ENCODE assay signal across 32 mouse cellular contexts in genomic region chr8:78171351-78171750, GRCm38 (mm10). TPM values are rescaled to one million over a fixed set of nuclear protein-coding genes. Genes with fewer than 3 reads are reported as not detected.
A peak's percentile ranks its signal among the peaks of the same experiment; 100 is the strongest.
DNase-seq lines count a peak whose midpoint lies in the region; ATAC-seq and TF ChIP-seq lines count a peak whose summit lies in the region.
"Had no signal": no experiment of that assay in that cellular context is flagged by ENCODE, and none has a peak within 500 bp of the region (broad histone marks: within the 10 kb centered on the region; RNA-seq: fewer than 3 reads in every experiment).

No protein-coding gene starts in this region.

- H3K4me2 ChIP-seq in kidney, postnatal 0 days (ENCODE audit: low read length) = no peak overlapping the region
- H3K4me2 ChIP-seq: embryonic facial prominence, embryonic 13.5 days; forebrain, embryonic 12.5 days; forebrain, embryonic 15.5 days; heart, embryonic 13.5 days; hindbrain, embryonic 12.5 days; hindbrain, embryonic 15.5 days had no signal

- no peak overlapping the region for H3K4me3 ChIP-seq in kidney, postnatal 0 days (replicated peaks; ENCODE audit: low read depth, low read length)
- H3K4me3 ChIP-seq in E14TG2a.4 (replicated peaks; ENCODE audit: low read length) = no peak overlapping the region
- no peak overlapping the region for H3K4me3 ChIP-seq in MEL (ENCODE audit: control insufficient read depth in 1 of 2, insufficient read depth in 1 of 2, low read depth in 2 of 2, low read length in 2 of 2)
- H3K4me3 ChIP-seq: embryonic facial prominence, embryonic 10.5 days; embryonic facial prominence, embryonic 13.5 days; erythroblast, embryonic 14.5 days; forebrain, embryonic 12.5 days; forebrain, embryonic 15.5 days; gastrocnemius, adult 2 months; heart, adult 2 months; heart, embryonic 10.5 days; heart, embryonic 13.5 days; hindbrain, embryonic 12.5 days; hindbrain, embryonic 15.5 days had no signal

- H3K27me3 ChIP-seq in kidney, postnatal 0 days (ENCODE audit: insufficient read depth, low read length) = no peaks in the 10 kb centered on the region
- H3K27me3 ChIP-seq in E14TG2a.4 (ENCODE audit: insufficient read depth, low read length) (peaks cover 5% of the 10 kb centered on the region; the same call in 1 of the 2 replicates), MEL (ENCODE audit: control insufficient read depth in 1 of 2, insufficient read depth in 2 of 2, low read length in 2 of 2) (no peaks in the 10 kb centered on the region)
- H3K27me3 ChIP-seq: CH12.LX; embryonic facial prominence, embryonic 13.5 days; forebrain, embryonic 12.5 days; forebrain, embryonic 15.5 days; heart, embryonic 13.5 days; hindbrain, embryonic 12.5 days; hindbrain, embryonic 15.5 days had no signal

- H3K9me3 ChIP-seq in kidney, postnatal 0 days (replicated peaks; ENCODE audit: low read length) = no peaks in the 10 kb centered on the region
- peaks cover 3% of the 10 kb centered on the region for H3K9me3 ChIP-seq in E14TG2a.4 (ENCODE audit: low read length)
- no peaks in the 10 kb centered on the region for H3K9me3 ChIP-seq in MEL (replicated peaks; ENCODE audit: insufficient read depth, low read length)
- H3K9me3 ChIP-seq: embryonic facial prominence, embryonic 13.5 days; forebrain, embryonic 12.5 days; forebrain, embryonic 15.5 days; hindbrain, embryonic 15.5 days had no signal

- DNase-seq in kidney, postnatal 0 days (ENCODE audit: low spot score) = no peak
- DNase-seq in kidney, postnatal 14 days = no peak
- peak; percentile 3 for DNase-seq in MEL (ENCODE audit: low read depth, low spot score)
- peak; percentile 52 for DNase-seq in ZHBTc4 (ENCODE audit: low read depth, low spot score)
- no peak for DNase-seq in cerebellum, adult 8-10 months
- DNase-seq: adrenal gland, postnatal 10 days; adrenal gland, postnatal 36 days; B cell, adult 2 months; cerebellum, adult 18-20 months; cerebellum, adult 9-11 months; cerebellum, postnatal 25 days; embryo, embryonic 11 days; gastrocnemius, adult 2 months; gastrocnemius, postnatal 25 days; heart, adult 2 months had no signal

- whole genome bisulfite sequencing in kidney, postnatal 0 days = 95% methylated on average over 1 of the region's 1 CpGs

- H3K27ac ChIP-seq in kidney, postnatal 0 days = no peak overlapping the region
- H3K27ac ChIP-seq in MEL (ENCODE audit: control insufficient read depth, low read depth, low read length) = no peak overlapping the region
- H3K27ac ChIP-seq: embryonic facial prominence, embryonic 10.5 days; embryonic facial prominence, embryonic 13.5 days; forebrain, embryonic 12.5 days; forebrain, embryonic 15.5 days; gastrocnemius, adult 2 months; heart, adult 2 months; heart, embryonic 10.5 days; heart, embryonic 13.5 days; hindbrain, embryonic 12.5 days; hindbrain, embryonic 15.5 days had no signal

- 0 out of 2 replicates have a peak, but pooled peaks have one; percentile 7 for TF ChIP-seq CTCF in kidney, postnatal 0 days (IDR thresholded peaks at IDR 0.05; ENCODE audit: low read depth)
- TF ChIP-seq CTCF in E14TG2a.4 (conservative IDR thresholded peaks at IDR 0.05; ENCODE audit: low read length) (peak; percentile 45), MEL (IDR thresholded peaks at IDR 0.05 in 2 of 3, conservative IDR thresholded peaks at IDR 0.05 in 1 of 3; ENCODE audit: control insufficient read depth in 1 of 3, insufficient read depth in 1 of 3, low read depth in 2 of 3, low read length in 3 of 3, poor library complexity in 1 of 3, severe bottlenecking in 1 of 3) (peak in 1 of 3 experiments; percentile 9; a peak in 1 of 6 replicates)

- H3K79me2 ChIP-seq in MEL (ENCODE audit: control insufficient read depth, insufficient read depth, low read length, poor library complexity) = no peaks in the 10 kb centered on the region

- TF ChIP-seq RAD21 in MEL (IDR thresholded peaks at IDR 0.05; ENCODE audit: low read depth, low read length) = no peak

- ATAC-seq in kidney, postnatal 0 days (replicated peaks; ENCODE audit: low FRiP score, low read depth) = no peak
- no peak for ATAC-seq in frontal cortex, adult (ENCODE audit: low TSS enrichment)
- ATAC-seq: forebrain, embryonic 15.5 days; intestine, postnatal 0 days had no signal

- no peaks in the 10 kb centered on the region for H3K36me3 ChIP-seq in kidney, postnatal 0 days (ENCODE audit: insufficient read depth, low read length)
- H3K36me3 ChIP-seq in E14TG2a.4 (ENCODE audit: insufficient read depth, low read length) (no peaks in the 10 kb centered on the region), MEL (ENCODE audit: control insufficient read depth in 1 of 2, insufficient read depth in 2 of 2, low read length in 2 of 2) (no peaks in the 10 kb centered on the region)
- H3K36me3 ChIP-seq: embryonic facial prominence, embryonic 10.5 days; embryonic facial prominence, embryonic 13.5 days; forebrain, embryonic 12.5 days; forebrain, embryonic 15.5 days; heart, embryonic 10.5 days; heart, embryonic 13.5 days; hindbrain, embryonic 12.5 days; hindbrain, embryonic 15.5 days had no signal

- no peaks in the 10 kb centered on the region for H3K4me1 ChIP-seq in kidney, postnatal 0 days (replicated peaks; ENCODE audit: insufficient read depth, low read length)
- no peaks in the 10 kb centered on the region for H3K4me1 ChIP-seq in E14TG2a.4 (replicated peaks; ENCODE audit: low read depth, low read length)
- no peaks in the 10 kb centered on the region for H3K4me1 ChIP-seq in MEL (ENCODE audit: control insufficient read depth in 1 of 2, insufficient read depth in 2 of 2, low read length in 2 of 2)
- H3K4me1 ChIP-seq: embryonic facial prominence, embryonic 10.5 days; embryonic facial prominence, embryonic 13.5 days; forebrain, embryonic 12.5 days; forebrain, embryonic 15.5 days; heart, embryonic 10.5 days; heart, embryonic 13.5 days; hindbrain, embryonic 12.5 days; hindbrain, embryonic 15.5 days had no signal

- no peak overlapping the region for H3K9ac ChIP-seq in kidney, postnatal 0 days (ENCODE audit: low read depth, low read length)
- H3K9ac ChIP-seq in MEL (ENCODE audit: control insufficient read depth, low read depth, low read length, poor library complexity, severe bottlenecking) = no peak overlapping the region
- H3K9ac ChIP-seq: embryonic facial prominence, embryonic 13.5 days; forebrain, embryonic 12.5 days; forebrain, embryonic 15.5 days; heart, embryonic 13.5 days; hindbrain, embryonic 12.5 days; hindbrain, embryonic 15.5 days had no signal

- TF ChIP-seq EP300 in MEL (IDR thresholded peaks at IDR 0.05; ENCODE audit: low read depth in 1 of 2, low read length in 2 of 2) = no peak

- TF ChIP-seq POLR2A in MEL (IDR thresholded peaks at IDR 0.05; ENCODE audit: control insufficient read depth in 1 of 2, insufficient read depth in 1 of 2, low read depth in 1 of 2, low read length in 2 of 2, poor library complexity in 1 of 2) = no peak

TF ChIP-seq in MEL, 35 proteins besides CTCF, POLR2A, EP300 and RAD21:
- TF ChIP-seq NELFE (IDR thresholded peaks at IDR 0.05; ENCODE audit: low read depth, low read length) (no peak), MAX (IDR thresholded peaks at IDR 0.05; ENCODE audit: low read length) (no peak), SIN3A (IDR thresholded peaks at IDR 0.05; ENCODE audit: low read length) (no peak)
TF ChIP-seq in MEL: peak in this region for 0.

RNA-seq across cellular contexts. Expression of gene Ttc29, which starts 41.7 kb away (rescaled TPM):
- 0.06 and 0.20 TPM in 2 replicates for polyA plus RNA-seq in kidney, postnatal 0 days (2015; fragmentation: Nextera tagmentation; extraction: Ambion mirVana)
- total RNA-seq in MEL (2012; rRNA removed) = not detected in 2 replicates
- not detected for polyA plus RNA-seq in MEL (2012; ENCODE audit: insufficient read depth in 1 of 2, insufficient read length in 2 of 2, low read depth in 1 of 2, low replicate concordance in 2 of 2, missing spikeins in 1 of 2)
- total RNA-seq: adrenal gland, adult 18-20 months; adrenal gland, postnatal 10 days; adrenal gland, postnatal 36 days; CH12.LX; gastrocnemius, adult 2 months; gastrocnemius, postnatal 25 days; heart, adult 2 months; heart, postnatal 25 days; hematopoietic stem cell, adult 5-6 weeks had no signal
- polyA plus RNA-seq: embryonic facial prominence, embryonic 10.5 days; embryonic facial prominence, embryonic 13.5 days; erythroblast, embryonic 14.5 days; heart, embryonic 10.5 days; heart, embryonic 13.5 days; intestine, embryonic 14.5 days; intestine, postnatal 0 days had no signal

Comparison
In these comparisons a context has a peak if more than half of its experiments do, and no peak if none do; other contexts are left out.
1. DNase-seq: peak in MEL (single experiment) and ZHBTc4 (single experiment); none in kidney, postnatal 0 days (single experiment), kidney, postnatal 14 days (single experiment) and cerebellum, adult 8-10 months (single experiment).